Mouse (Mus musculus): ENCODE results near the gene Prep. TPM values are rescaled to one million over a fixed set of nuclear protein-coding genes. Genes with fewer than 3 reads are reported as not detected.

Gene Prep
- polyA plus RNA-seq (2015; fragmentation: Nextera tagmentation; extraction: Ambion mirVana): 8.4 and 8.9 TPM in 2 replicates

DNA sequence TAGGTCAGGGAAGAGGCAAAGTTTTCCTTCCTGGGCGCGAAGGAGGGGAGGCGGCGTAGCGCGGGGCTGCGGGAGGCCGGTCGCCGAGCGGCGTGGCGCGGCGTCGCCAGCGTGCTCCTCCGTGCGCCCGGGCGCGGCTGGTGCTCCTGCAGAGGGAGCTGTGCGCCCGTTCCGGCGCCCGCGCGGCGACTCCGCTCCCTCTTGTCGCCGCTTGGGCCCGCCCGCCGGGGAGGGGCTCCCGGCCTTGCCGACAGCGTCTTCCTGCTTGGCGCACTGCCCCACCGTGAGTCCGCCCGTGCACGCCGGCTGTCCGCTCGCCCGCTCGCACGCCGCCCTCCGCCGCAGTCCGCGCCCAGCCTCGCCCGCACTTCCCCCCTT lies at the start of gene Prep:
Gene Prep, plus strand, starts transcription at position 273 of the 378 bp plus-strand sequence.

DNA sequence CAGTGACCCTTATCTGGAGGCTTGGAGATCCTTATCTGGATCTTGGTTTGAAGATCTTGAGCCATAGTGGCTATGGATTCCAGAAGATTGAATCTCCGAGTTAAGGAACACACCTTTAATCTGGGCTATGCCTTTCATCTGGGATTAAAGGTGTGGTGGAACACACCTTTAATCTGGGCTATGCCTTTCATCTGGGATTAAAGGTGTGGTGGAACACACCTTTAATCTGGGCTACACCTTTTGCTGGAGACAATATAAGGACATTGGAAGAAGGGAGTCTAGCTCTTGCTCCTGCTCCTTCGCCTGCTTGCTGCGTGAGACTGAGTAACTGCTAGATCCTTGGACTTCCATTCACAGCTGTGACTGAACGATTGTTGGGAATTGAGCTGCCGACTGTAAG lies 110.8 kb downstream of the Prep start, which contains the start of gene Popdc3:
Gene Popdc3, plus strand, starts transcription at position 301 of the 400 bp plus-strand sequence.

Other genes starting within 250 kb of the Prep start
- gene Popdc3, start 110.9 kb downstream of the Prep start, polyA plus RNA-seq (2015; fragmentation: Nextera tagmentation; extraction: Ambion mirVana): 5.3 and 6.0 TPM in 2 replicates

All from spleen, postnatal 0 days (tissue).